Mouse (Mus musculus): ENCODE data around the gene Pcgf5. TPM values are rescaled to one million over a fixed set of nuclear protein-coding genes. Genes with fewer than 3 reads are reported as not detected.
A peak's percentile ranks its signal among the peaks of the same experiment; 100 is the strongest.

The Pcgf5 gene
- polyA plus RNA-seq, 1 experiment = 12.3 TPM

DNA sequence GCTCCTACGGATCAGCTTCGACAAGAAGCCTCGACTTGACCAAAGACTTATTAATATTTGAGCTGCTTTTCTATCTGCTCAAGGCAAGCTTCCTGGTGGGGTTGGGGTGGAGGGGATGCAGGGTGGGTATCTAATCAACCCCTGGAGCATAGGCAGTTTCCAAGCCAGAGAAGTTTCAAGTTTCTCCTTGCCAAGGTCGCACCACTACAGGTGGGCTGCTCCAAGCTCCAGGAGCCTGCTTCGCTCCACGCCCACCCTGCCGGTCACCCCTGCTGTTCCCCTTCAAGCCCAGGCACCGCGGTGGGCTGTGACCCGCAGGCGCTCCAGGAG, 313 bp upstream of the Pcgf5 start:
- WGBS = 3% methylated on average over 11 of the region's 11 CpGs
- no peaks in the 10 kb centered on the region for H3K27me3 ChIP-seq (ENCODE audit: control insufficient read depth, insufficient read depth, low read length)
- peak overlapping the region; percentile 84 for H3K4me3 ChIP-seq (replicated peaks; ENCODE audit: insufficient read depth, low read depth, low read length)
- TF ChIP-seq POLR2A (IDR thresholded peaks at IDR 0.05; ENCODE audit: borderline replicate concordance, insufficient read depth, low read length) = no peak
- no peak overlapping the region for H3K27ac ChIP-seq (ENCODE audit: insufficient read depth, low read length)
- DNase-seq = no peak
- peaks cover 4% of the 10 kb centered on the region for H3K4me1 ChIP-seq (ENCODE audit: control insufficient read depth, insufficient read depth, low read length)

DNA sequence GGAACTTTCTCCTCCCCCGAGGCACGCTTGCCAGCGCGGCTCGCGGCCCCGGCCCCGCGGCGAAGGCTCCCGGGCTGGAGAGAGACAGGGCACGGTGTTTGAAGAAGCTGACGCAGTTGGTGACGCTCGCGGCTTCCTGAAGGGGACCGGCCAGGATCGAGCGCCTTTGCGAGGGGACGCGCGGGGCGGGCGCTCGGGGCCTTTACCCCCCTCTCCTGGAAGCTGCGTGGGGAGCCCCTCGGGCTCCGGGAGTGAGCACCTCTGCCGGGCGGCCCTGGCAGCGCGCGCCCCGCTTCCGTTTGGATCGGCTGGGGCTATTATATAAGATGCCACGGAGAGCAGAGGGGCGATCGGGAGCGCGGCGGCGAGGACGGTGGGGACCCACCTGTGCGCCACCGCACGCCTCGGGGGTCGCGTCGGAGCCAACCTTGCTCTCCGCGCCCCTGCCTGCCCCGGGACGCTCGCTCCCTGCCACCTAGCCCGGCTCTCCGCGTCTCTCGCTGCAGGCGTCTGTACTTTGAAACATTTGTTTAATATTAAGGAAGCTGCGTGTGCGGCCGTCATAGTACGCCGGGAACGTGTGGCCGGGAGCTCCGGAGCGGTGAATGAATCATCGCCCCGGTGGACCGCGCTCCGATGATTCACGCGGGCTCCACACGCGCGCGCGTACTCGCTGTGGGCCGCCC, 835 bp downstream of the Pcgf5 start:
- H3K27ac ChIP-seq (ENCODE audit: insufficient read depth, low read length) = peak overlapping the region; percentile 37; the same call in 1 of the 2 replicates
- peak; percentile 76 to 82 for DNase-seq

DNA sequence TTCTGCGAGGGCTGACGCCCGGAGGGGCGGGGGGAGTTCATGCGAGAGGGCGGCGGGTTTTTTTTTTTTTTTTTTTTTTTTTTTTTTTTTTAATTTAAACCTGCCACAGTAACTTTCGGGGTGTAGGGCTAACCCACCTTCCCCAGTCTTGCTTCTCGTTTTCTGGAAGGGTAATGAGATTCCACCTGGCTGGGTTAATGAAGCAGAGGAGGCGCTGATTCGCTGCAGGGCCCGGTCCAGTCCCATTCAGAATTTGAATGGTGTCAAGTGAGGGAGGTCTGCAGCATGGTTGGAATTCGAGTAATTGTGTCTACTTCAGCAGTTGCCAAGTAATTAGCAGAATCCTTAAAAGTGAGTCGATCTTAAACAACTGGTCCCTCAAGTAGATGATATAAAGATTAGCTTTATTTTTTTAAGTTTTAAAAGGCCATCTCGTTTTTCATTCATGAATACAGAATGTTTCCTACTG, 1.4 kb downstream of the Pcgf5 start:
- 6% methylated on average over 15 of the region's 15 CpGs for WGBS
- Histone ChIP-seq H3K4me1 (ENCODE audit: control insufficient read depth, insufficient read depth, low read length) (peaks cover 4% of the 10 kb centered on the region), H3K27ac (ENCODE audit: insufficient read depth, low read length) (no peak overlapping the region), H3K27me3 (ENCODE audit: control insufficient read depth, insufficient read depth, low read length) (no peaks in the 10 kb centered on the region), H3K4me3 (replicated peaks; ENCODE audit: insufficient read depth, low read depth, low read length) (peak overlapping the region; percentile 84)
- no peak for DNase-seq
- no peak for TF ChIP-seq CTCF (IDR thresholded peaks at IDR 0.05; ENCODE audit: borderline replicate concordance, insufficient read depth, low read depth, low read length)
- TF ChIP-seq POLR2A (IDR thresholded peaks at IDR 0.05; ENCODE audit: borderline replicate concordance, insufficient read depth, low read length) = no peak

More for the DNA sequence above, 835 bp downstream of the Pcgf5 start:
- Histone ChIP-seq H3K4me3 (replicated peaks; ENCODE audit: insufficient read depth, low read depth, low read length) (peak overlapping the region; percentile 84), H3K4me1 (ENCODE audit: control insufficient read depth, insufficient read depth, low read length) (peaks cover 4% of the 10 kb centered on the region), H3K27me3 (ENCODE audit: control insufficient read depth, insufficient read depth, low read length) (no peaks in the 10 kb centered on the region)
- TF ChIP-seq POLR2A (IDR thresholded peaks at IDR 0.05; ENCODE audit: borderline replicate concordance, insufficient read depth, low read length) (0 out of 2 replicates have a peak, but pooled peaks have one; percentile 1), CTCF (IDR thresholded peaks at IDR 0.05; ENCODE audit: borderline replicate concordance, insufficient read depth, low read depth, low read length) (no peak)
- under 1% methylated on average over 77 of the region's 85 CpGs for WGBS

DNA sequence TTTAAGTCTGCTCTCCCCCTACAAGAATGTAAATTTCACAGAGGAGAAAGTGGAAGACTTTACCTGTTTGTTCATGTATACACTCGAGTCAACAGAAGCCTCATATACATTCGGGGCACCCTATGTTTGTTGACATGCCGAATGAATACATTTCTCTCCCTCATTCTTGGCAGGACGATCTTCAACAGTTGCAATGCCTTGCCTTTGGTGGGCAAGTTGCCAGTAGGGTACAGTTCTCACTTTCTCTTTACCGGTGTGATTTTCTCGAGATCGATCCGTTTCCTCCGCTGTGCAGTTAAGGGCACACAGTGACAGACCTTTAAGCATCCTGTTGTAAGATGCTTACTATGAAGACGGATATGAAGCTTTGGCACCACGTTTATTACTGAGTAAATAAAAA, 2.1 kb downstream of the Pcgf5 start:
- TF ChIP-seq CTCF (IDR thresholded peaks at IDR 0.05; ENCODE audit: borderline replicate concordance, insufficient read depth, low read depth, low read length) = no peak
- TF ChIP-seq POLR2A (IDR thresholded peaks at IDR 0.05; ENCODE audit: borderline replicate concordance, insufficient read depth, low read length) = no peak
- peak in 1 of 2 experiments; percentile 14 for DNase-seq
- H3K4me1 ChIP-seq (ENCODE audit: control insufficient read depth, insufficient read depth, low read length) = peaks cover 4% of the 10 kb centered on the region
- no peak overlapping the region for H3K4me3 ChIP-seq (replicated peaks; ENCODE audit: insufficient read depth, low read depth, low read length)
- 71% methylated on average over 11 of the region's 11 CpGs for WGBS
- no peak overlapping the region for H3K27ac ChIP-seq (ENCODE audit: insufficient read depth, low read length)
- H3K27me3 ChIP-seq (ENCODE audit: control insufficient read depth, insufficient read depth, low read length) = no peaks in the 10 kb centered on the region

DNA sequence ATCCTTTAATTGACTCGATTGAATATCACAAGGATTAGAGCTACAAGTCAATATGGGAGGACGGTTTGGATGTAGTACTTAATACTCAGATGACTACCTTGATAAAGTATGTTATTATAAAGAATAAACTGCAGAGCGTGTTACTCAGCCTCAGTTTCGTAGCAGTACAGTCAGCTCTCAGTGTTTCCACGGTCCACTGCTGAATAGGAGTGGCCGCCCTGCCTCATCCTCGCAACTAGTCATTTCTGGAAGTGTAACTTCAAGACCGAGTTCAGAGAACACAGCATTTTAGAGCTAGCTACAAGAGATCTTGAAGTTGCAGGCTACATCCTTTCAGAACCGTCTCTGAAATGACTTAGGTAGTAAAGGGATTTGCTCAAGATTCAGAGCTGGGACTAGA, 2.8 kb downstream of the Pcgf5 start:
- no peak overlapping the region for H3K27ac ChIP-seq (ENCODE audit: insufficient read depth, low read length)
- H3K4me1 ChIP-seq (ENCODE audit: control insufficient read depth, insufficient read depth, low read length) = peaks cover 4% of the 10 kb centered on the region
- WGBS = 98% methylated on average over 9 of the region's 9 CpGs
- TF ChIP-seq CTCF (IDR thresholded peaks at IDR 0.05; ENCODE audit: borderline replicate concordance, insufficient read depth, low read depth, low read length) (no peak), POLR2A (IDR thresholded peaks at IDR 0.05; ENCODE audit: borderline replicate concordance, insufficient read depth, low read length) (no peak)
- H3K4me3 ChIP-seq (replicated peaks; ENCODE audit: insufficient read depth, low read depth, low read length) = no peak overlapping the region
- no peak for DNase-seq
- H3K27me3 ChIP-seq (ENCODE audit: control insufficient read depth, insufficient read depth, low read length) = no peaks in the 10 kb centered on the region

DNA sequence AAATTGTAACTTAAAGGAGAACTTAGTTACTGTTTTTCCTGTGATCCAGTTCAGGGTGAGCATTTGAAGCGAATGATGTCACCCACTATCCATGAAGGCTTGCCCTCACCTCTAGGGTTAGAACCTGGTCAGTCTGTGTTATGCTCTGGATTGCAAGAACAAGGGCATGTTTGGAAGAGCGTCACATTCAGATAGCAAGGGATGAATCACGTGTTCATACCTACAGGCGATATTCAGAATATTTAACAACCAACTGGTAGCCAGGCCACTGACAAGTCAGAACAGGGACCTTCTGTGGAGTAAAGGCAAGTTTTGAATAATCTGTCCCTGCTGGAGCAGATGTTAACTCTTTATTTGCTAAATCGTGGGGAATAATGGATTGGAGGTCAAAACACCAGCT, 14.4 kb downstream of the Pcgf5 start:
- DNase-seq = no peak
- no peaks in the 10 kb centered on the region for H3K4me1 ChIP-seq (ENCODE audit: control insufficient read depth, insufficient read depth, low read length)
- 95% methylated on average over 5 of the region's 5 CpGs for WGBS

DNA sequence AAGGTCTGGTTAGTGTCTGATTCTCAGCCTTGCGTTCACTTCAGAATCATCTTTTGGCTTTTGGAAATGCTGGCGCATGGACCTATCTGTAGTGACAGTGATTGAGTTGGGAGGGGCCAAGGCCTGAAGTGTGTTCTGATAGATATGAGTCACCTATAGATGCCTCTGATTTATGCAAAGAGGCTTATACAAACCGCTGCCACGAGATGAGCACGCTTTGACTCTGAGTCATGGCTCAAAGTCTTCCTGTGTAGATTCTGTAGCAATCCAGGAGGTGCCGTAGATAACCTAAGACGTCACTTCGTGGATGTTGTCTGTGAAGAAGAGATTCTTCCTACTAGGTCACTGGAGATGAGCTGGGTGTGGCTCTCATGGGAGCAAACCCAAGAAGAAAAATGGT, 16.6 kb downstream of the Pcgf5 start:
- TF ChIP-seq CTCF (IDR thresholded peaks at IDR 0.05; ENCODE audit: borderline replicate concordance, insufficient read depth, low read depth, low read length) (no peak), POLR2A (IDR thresholded peaks at IDR 0.05; ENCODE audit: borderline replicate concordance, insufficient read depth, low read length) (no peak)
- Histone ChIP-seq H3K27ac (ENCODE audit: insufficient read depth, low read length) (no peak overlapping the region), H3K4me1 (ENCODE audit: control insufficient read depth, insufficient read depth, low read length) (no peaks in the 10 kb centered on the region), H3K4me3 (replicated peaks; ENCODE audit: insufficient read depth, low read depth, low read length) (no peak overlapping the region), H3K27me3 (ENCODE audit: control insufficient read depth, insufficient read depth, low read length) (no peaks in the 10 kb centered on the region; the same call in 1 of the 2 replicates)
- DNase-seq = no peak
- WGBS = 96% methylated on average over 8 of the region's 8 CpGs

More for the DNA sequence above, 14.4 kb downstream of the Pcgf5 start:
- TF ChIP-seq CTCF (IDR thresholded peaks at IDR 0.05; ENCODE audit: borderline replicate concordance, insufficient read depth, low read depth, low read length) (no peak), POLR2A (IDR thresholded peaks at IDR 0.05; ENCODE audit: borderline replicate concordance, insufficient read depth, low read length) (no peak)
- H3K4me3 ChIP-seq (replicated peaks; ENCODE audit: insufficient read depth, low read depth, low read length) = no peak overlapping the region
- no peak overlapping the region for H3K27ac ChIP-seq (ENCODE audit: insufficient read depth, low read length)
- no peaks in the 10 kb centered on the region; the same call in 1 of the 2 replicates for H3K27me3 ChIP-seq (ENCODE audit: control insufficient read depth, insufficient read depth, low read length)

DNA sequence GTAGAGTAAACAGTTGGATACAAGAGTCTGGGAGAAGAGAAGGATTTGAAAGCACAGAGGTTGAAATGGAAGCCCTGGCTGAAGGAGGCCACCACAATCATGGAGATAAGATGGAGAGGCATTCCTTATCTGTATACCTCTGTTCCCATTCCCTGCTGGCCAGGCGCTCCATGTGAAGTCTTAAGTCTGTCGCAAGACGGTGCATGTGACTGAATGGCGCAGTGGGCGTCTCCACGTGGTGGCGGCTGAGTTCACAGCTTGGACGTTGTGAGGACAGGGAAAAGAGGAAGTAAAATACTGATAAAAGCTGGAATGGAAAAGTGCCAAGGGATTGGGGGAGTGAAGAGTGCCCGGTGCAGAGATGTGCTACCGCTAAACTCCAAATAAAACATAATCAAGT, 23.4 kb downstream of the Pcgf5 start:
- WGBS = 94% methylated on average over 10 of the region's 10 CpGs
- Histone ChIP-seq H3K4me1 (ENCODE audit: control insufficient read depth, insufficient read depth, low read length) (no peaks in the 10 kb centered on the region), H3K27ac (ENCODE audit: insufficient read depth, low read length) (no peak overlapping the region), H3K4me3 (replicated peaks; ENCODE audit: insufficient read depth, low read depth, low read length) (no peak overlapping the region), H3K27me3 (ENCODE audit: control insufficient read depth, insufficient read depth, low read length) (no peaks in the 10 kb centered on the region)
- no peak for DNase-seq
- no peak for TF ChIP-seq CTCF (IDR thresholded peaks at IDR 0.05; ENCODE audit: borderline replicate concordance, insufficient read depth, low read depth, low read length)
- no peak for TF ChIP-seq POLR2A (IDR thresholded peaks at IDR 0.05; ENCODE audit: borderline replicate concordance, insufficient read depth, low read length)

Measured in cerebellum, adult 2 months (tissue).